Mouse (Mus musculus) gastrocnemius, postnatal 25 days (tissue): Measurements from ENCODE around the gene Klf13. TPM values are rescaled to one million over a fixed set of nuclear protein-coding genes. Genes with fewer than 3 reads are reported as not detected.
A peak's percentile ranks its signal among the peaks of the same experiment; 100 is the strongest.

Source experiments
- DNase-seq: peaks from one replicate; pipeline ENCODE4 v3.0.0; 2022
- total RNA-seq, 2 experiments: library from RNA; stranded (reverse); gene quantifications; 1 replicate in 1 of 2; 2 replicates in 1 of 2; pipeline ENCODE4 v1.2.3; 2021

Klf13 gene
- total RNA-seq, 2 experiments from 2014 or later = 38.9 to 43.1 TPM

DNA sequence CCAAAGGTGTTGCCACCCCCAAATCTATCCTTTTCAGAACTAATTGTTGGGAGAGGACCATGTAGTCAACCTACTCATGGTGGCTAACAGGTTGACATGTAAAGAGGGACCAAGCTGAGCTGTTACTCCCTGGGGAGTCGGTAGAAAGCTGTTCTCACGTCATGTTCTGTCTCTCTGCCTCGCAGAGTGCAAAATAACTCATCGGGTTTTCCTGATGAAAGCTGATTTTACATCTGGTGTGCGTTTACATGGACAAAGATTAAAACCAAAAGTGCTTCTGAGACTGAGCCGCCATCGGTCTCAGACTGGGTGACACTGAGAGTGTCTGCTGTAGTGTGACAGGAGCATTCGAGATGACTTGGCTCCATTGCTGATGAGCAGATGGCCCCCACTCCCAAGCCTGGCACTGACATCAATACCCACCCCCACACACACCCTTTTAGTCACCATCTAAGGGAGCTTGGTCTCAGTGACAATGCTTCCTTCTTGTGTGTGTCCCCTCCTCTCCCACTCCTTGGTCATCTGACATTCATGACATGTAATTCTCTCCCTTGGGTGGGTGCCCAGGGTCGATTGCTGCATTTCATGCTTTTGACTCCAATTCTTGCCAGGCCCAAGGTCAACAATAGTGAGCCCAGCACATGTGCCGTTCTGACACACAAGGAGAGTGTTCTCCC is 12.4 kb upstream of the Klf13 start:
- DNase-seq = no peak

- DNase-seq = no peak
These were observed 10.5 kb upstream of the Klf13 start for GRCm38 (mm10) chr7:63949176-63949575.

DNA sequence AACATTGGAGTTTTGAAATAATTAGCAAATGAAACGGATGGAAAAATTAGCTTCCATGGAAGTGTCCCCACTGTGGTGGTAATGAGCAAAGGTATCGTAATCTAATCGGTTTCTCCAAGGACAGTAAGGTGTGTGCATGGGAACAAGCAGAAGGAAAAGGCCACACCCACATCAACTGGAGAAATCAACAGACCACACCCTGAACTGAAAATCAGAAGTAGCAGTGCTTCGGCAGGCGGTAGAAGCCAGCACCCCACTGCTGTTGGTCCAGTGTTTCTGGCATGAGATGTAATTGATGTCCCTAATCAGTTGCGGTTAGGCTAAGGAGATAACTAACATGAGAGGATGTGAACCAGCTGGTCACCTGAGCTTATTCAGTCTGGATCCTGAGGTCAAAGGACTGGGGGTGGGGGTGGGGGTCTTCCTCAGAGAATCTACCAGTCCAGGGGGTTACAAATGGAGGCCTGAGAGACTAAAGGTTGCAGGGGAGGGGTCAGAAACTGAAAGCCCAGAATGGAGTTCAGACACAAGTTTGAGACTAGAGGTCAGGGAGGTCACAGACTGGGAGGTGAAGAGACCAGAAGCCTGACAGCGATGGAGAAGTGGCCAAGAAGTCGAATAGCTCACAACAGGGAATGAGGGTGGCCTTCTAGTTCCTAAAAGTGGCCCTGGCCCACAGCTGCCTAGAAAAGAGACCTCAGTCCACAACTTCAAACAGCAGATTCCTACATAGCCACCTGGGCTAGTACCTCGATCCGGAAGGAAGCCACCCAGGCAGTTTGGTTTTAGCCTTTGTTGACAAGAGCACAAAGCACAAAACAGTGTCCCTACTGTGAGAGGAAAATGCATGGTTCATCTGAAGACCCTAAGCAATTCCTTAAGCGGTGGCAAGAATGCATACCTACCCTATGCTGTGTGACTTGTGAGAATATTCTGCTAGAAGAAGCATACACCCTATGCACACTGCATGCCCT is 9.1 kb upstream of the Klf13 start:
- DNase-seq = no peak

DNA sequence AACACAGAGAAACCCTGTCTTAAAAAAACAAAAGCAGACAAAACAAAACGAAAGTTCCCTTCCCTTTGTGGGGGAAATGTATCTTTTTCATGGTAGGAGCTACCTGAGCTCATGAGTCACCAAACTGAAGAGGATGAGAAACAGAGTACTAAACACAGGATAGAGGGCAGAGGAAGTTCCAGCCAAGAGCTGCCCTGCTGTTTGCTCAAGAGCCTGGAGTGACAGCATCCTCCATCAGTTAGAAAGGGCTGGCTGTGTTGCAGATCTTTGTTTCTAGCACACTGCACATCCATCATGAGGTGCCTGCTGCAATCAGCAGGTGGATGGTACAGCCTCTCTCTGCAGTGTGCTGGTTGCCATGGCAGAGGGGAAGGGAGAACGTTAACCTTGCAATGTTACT is 5.2 kb upstream of the Klf13 start:
- no peak for DNase-seq

GRCm38 (mm10) chr7:63941501-63941900 is 2.8 kb upstream of the Klf13 start:
- no peak for DNase-seq

DNA sequence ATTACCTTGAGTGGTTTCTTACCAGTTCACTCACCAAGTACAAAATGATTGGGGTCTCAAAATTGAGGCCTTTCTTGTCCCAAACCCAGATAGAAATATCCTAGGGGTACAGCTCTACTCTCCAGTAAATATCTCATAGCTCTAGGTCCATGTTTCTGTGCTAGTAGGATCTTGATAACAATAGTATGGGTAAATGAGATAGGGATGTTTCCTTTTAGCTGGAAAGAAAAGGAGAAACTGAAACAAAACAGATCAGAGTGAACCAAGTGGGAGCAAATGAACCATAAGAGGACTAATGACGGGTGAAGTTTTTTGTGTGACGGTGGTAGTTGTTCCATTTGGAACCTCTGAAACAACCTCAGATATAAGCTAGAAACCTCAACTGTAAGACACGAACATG is 2.3 kb upstream of the Klf13 start:
- no peak for DNase-seq

- no peak for DNase-seq
These were observed 1.6 kb upstream of the Klf13 start for GRCm38 (mm10) chr7:63940321-63940720.

DNA sequence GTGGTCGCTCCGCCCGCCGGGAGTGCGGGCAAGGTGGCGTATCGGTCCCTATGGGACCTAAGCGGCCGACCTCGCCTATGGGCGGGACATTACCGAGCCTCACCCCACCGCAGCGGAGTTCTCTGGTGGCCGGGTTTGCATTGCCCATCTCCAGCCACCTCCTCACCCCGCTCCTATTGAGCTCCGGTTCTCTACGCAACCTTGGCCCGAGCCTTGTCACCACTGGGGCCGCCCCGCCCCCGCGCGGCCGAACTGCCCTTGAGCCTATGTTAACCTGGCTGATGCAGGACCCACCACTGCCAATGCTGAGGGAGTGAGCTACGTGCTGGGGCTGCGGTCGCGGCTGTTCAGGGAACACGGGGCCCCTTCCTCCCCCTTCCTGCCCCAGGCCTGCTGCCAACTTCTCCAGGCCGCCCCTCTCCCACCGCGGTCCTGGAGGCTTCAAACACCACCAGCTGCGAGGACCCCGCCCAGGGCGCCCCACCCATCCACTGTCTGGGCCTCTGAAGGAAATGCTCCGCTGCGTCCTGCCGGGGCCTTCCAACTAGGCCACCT is 759 bp upstream of the Klf13 start:
- DNase-seq = peak; percentile 87

DNA sequence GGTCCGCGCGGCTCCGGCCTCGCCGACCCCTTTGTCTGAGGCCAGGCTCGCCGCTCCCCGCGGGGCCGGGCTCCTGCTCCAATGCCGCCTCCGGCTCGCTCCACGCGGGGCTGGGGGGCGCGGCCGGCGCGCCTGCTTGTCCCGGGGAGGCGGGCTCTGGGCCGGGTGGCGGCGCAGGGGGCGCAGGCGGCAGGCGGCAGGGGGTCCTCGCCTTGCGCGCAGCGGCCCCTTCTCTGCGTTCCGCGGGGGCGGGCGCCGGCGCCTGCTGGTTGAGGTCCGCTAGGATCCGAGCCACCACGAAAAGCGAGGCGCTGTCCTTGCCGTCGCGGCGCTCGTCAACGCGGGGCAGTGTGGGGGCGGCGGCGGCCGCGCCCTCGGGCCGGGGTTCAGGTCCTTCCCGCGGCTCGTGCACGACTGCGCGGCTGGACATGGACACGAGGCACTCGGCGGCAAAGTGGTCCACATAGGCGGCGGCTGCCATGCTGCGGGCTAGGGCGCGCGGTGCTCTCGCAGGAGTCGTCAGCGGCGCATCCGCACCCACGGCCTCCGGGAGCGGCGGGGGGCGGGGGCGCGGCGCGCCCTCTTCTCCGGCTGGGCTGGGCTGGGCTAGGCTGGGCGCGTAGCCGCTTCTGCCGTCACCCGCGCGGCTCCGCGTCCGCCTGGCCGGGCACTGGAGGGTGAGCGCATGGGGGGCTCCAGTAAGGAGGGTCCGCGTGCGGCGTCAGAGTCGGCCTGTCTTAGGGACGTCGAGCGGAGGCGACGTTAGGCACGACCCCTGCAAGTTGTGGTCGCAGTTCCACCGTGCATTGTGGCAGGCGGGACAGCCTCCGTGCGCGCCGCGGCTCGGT is 425 bp downstream of the Klf13 start:
- DNase-seq = no peak

DNA sequence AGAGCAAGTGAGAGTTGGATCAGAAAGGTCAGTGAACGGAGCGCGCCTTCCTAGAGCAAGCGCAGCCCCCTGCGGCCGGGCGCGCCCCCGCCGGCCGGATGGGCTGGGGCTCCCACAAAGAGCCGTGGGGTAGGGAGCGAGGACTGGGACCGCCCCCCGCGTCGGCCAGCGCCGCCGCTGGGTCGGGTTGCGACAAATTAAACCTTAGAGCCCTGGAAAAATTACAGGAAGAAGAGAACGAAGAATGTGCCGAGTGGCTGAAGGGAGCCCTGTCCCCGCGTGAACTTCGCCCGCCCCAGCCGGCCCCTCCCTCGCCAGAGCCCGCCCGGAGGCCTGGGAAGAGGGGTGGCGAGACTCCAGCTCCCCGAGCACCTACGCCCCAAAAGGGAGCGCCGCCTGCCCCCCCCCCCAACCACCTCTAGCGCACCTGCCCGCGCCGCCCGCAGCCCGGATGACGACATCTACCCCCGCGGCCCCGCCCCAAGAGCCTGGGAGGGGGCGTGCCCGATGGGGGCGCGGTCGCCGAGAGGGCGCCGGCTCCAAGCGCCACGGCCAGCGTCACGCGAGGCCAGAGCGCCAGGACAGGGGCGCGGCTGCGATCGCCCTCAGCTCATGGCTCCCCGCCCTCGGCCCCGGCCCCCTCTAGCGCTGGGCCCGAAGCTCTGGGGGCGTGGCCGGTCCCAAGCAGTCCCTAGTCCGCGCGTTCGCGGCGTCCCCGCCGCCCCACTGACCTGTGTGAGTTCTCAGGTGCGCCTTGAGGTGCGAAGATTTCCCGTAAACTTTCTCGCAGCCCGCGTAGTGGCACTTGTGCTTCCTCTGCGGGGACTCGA is 1.3 kb downstream of the Klf13 start:
- DNase-seq = peak; percentile 93

DNA sequence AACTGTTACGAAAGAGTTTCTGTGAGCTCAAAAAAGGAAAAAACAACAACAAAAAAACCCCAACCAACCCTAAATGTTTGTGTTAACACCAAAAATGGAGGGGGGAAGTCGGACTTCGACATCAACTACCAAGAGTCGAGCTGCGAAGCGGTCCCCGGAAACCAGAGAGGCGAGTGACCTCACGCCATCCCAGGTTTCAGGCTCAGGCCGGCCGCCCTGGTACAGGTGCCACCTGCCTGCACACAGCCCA is 1.8 kb downstream of the Klf13 start:
- DNase-seq = no peak

- DNase-seq = peak; percentile 90
These were observed 2.3 kb downstream of the Klf13 start for GRCm38 (mm10) chr7:63936188-63936985.

DNA sequence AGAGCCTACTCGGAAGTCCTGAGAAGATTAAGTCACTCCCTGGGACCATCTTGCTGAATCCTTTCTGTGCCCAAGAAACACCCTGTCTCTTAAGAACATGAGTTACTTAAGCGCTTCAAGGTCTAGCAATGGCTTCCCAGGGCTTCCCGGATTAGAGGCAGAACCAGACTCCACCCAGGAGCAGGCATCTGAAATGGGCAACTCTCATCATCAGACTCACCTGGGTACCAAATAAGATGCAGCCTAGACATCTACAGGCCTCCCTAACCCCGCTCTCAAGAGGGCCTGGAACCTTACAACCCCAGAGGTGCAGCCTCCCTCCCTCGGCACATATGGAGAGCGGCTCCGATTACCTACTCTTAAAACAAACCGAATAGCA is 2.9 kb downstream of the Klf13 start:
- DNase-seq = no peak

DNA sequence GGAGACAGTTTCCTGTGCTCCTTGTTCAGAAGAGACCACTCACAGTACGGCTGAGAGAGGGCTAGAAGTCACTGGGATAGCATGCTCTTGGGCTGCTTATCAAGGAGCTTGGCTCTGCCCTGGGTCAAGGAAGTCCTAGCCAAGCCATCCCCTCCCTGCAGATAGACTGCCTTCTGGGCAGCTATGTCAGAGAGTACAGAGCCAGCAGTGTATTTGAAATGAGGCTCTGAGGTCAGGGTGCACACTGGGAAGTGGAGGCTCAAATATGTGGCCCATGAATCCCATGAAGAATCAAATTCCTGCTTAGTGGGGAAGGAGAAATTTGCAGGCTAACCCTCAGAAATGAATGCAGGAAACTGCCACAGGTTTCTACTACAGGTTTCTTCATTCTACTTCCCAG is 4.2 kb downstream of the Klf13 start:
- DNase-seq = peak; percentile 56

DNA sequence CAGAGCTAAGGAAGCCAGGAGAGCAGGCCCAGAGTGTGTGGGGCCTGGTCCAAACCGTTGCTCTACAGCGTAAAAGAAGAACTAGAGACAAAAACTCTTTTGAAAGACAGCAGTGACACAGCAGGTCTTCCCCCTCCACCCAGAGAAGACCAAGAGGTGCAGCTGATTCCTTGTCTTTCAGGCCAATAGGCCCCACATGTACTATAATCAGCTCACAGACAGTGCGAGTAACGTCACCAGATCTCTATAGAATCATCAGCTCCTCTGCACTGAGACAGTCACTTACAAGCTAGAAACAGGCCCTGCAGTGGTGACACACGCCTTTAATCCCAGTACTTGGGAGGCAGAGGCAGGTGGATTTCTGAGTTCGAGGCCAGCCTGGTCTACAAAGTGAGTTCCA is 4.8 kb downstream of the Klf13 start:
- DNase-seq = no peak

- no peak for DNase-seq
These were observed 6.3 kb downstream of the Klf13 start for GRCm38 (mm10) chr7:63932461-63932860.

DNA sequence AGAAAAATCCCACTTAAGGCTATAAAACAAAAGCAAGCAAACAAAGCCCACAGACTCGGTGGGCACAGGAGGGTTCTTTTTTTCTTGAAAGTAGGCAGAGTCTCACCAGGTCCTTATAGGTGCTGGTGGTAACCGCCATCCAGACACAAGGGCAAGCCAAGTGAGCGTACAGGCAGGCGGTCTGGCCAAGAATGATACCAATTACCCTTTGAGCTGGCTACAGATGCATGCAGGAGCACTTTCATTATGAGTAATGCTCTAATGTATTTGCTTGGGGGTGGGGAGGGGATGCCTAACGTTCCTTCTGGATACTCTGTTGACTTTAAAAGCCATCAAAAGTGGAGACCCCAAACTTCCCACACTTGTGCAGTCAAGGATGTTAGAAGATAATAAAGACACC is 7.9 kb downstream of the Klf13 start:
- DNase-seq = no peak

GRCm38 (mm10) chr7:63930132-63930531 is 8.6 kb downstream of the Klf13 start:
- DNase-seq = no peak

DNA sequence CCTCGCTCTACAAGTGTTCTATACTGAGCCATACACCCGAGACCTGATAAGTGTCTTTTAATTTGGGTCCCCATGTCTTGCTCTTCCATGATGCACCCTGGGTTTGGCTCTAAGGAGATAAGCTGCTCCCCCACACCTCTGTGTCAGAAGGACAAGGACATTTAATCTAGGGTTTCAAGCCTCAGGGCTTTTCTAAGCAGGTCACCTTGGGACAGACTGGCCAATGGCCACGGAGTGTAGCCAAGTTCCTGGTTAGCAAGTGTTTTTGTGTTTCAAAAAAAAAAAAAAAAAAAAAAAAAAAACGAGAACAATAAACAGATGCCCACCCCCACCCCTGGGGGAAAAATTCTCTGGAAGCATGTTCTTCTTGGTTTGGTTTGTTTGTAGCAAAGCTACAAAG is 9.6 kb downstream of the Klf13 start:
- peak; percentile 69 for DNase-seq

DNA sequence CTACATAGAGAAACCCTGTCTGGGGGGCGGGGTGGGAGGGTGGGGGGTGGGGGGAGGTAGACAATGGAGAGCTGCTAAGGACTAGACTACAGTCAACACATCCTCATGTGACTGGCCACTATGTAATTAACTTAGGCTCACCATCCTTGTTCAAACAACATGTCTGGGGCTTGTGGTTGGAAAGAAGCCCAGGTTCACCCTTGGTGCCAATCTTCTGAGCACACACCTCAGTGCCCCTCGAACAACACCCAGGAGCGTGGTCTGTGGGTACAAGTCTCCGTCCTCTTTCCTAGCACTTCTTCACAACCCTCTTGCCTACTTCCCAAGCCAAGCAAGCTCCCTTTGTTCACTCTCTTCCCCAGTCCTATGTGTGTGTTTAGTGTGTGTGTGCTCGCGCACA is 11.6 kb downstream of the Klf13 start:
- no peak for DNase-seq

- no peak for DNase-seq
These were observed 12.2 kb downstream of the Klf13 start for GRCm38 (mm10) chr7:63926492-63926891.
